Mouse (Mus musculus): ENCODE results near the gene Edem2. TPM values are rescaled to one million over a fixed set of nuclear protein-coding genes. Genes with fewer than 3 reads are reported as not detected.

The Edem2 gene
- 42.4 and 45.5 TPM in 2 replicates for polyA plus RNA-seq (2015; fragmentation: Nextera tagmentation; extraction: Ambion mirVana)

GRCm38 (mm10) chr2:155729158-155729645, at the start of gene Edem2:
Gene Edem2, minus strand, starts transcription at chr2:155729475.
- peaks cover 13% of the 10 kb centered on the region for H3K4me1 ChIP-seq (ENCODE audit: control insufficient read depth, insufficient read depth, low read depth, low read length)
- peak; percentile 98 for ATAC-seq
- WGBS = under 1% methylated on average over 31 of the region's 33 CpGs
- H3K4me2 ChIP-seq (ENCODE audit: low read length) = peak within 1 kb of the TSS; percentile 95
- H3K9me3 ChIP-seq (ENCODE audit: control insufficient read depth, low read length) = no peaks in the 10 kb centered on the region
- H3K36me3 ChIP-seq (ENCODE audit: control insufficient read depth, insufficient read depth, low read length) = peaks cover 7% of the 10 kb centered on the region; the same call in 1 of the 2 replicates
- H3K4me3 ChIP-seq (ENCODE audit: low read length) = peak within 1 kb of the TSS; percentile 98
- H3K27me3 ChIP-seq (replicated peaks; ENCODE audit: control insufficient read depth, insufficient read depth, low read length) = no peaks in the 10 kb centered on the region
- H3K9ac ChIP-seq (ENCODE audit: low read depth, low read length) = peak within 1 kb of the TSS; percentile 87
- H3K27ac ChIP-seq (ENCODE audit: low read depth, low read length) = peak within 1 kb of the TSS; percentile 72

- Histone ChIP-seq H3K27me3 (replicated peaks; ENCODE audit: control insufficient read depth, insufficient read depth, low read length) (no peaks in the 10 kb centered on the region), H3K4me2 (ENCODE audit: low read length) (no peak overlapping the region; the same call in 1 of the 2 replicates), H3K9me3 (ENCODE audit: control insufficient read depth, low read length) (no peaks in the 10 kb centered on the region), H3K36me3 (ENCODE audit: control insufficient read depth, insufficient read depth, low read length) (no peaks in the 10 kb centered on the region), H3K9ac (ENCODE audit: low read depth, low read length) (no peak overlapping the region), H3K4me1 (ENCODE audit: control insufficient read depth, insufficient read depth, low read depth, low read length) (peaks cover 26% of the 10 kb centered on the region), H3K4me3 (ENCODE audit: low read length) (no peak overlapping the region), H3K27ac (ENCODE audit: low read depth, low read length) (no peak overlapping the region)
- 34% methylated on average over 7 of the region's 7 CpGs for WGBS
- ATAC-seq = no peak
Observed at GRCm38 (mm10) chr2:155779066-155779465, 49.8 kb upstream of the Edem2 start.

GRCm38 (mm10) chr2:155778004-155778403, 48.7 kb upstream of the Edem2 start:
- Histone ChIP-seq H3K36me3 (ENCODE audit: control insufficient read depth, insufficient read depth, low read length) (no peaks in the 10 kb centered on the region), H3K4me2 (ENCODE audit: low read length) (peak overlapping the region; percentile 75), H3K9me3 (ENCODE audit: control insufficient read depth, low read length) (no peaks in the 10 kb centered on the region), H3K9ac (ENCODE audit: low read depth, low read length) (no peak overlapping the region), H3K4me1 (ENCODE audit: control insufficient read depth, insufficient read depth, low read depth, low read length) (peaks cover 26% of the 10 kb centered on the region), H3K27me3 (replicated peaks; ENCODE audit: control insufficient read depth, insufficient read depth, low read length) (peaks cover under 1% of the 10 kb centered on the region; the same call in 1 of the 2 replicates), H3K27ac (ENCODE audit: low read depth, low read length) (no peak overlapping the region), H3K4me3 (ENCODE audit: low read length) (no peak overlapping the region)
- 43% methylated on average over 6 of the region's 6 CpGs for WGBS
- ATAC-seq = no peak

GRCm38 (mm10) chr2:155777688-155777985, 48.4 kb upstream of the Edem2 start:
- Histone ChIP-seq H3K4me1 (ENCODE audit: control insufficient read depth, insufficient read depth, low read depth, low read length) (peaks cover 26% of the 10 kb centered on the region), H3K4me3 (ENCODE audit: low read length) (no peak overlapping the region), H3K9ac (ENCODE audit: low read depth, low read length) (no peak overlapping the region), H3K27ac (ENCODE audit: low read depth, low read length) (no peak overlapping the region), H3K27me3 (replicated peaks; ENCODE audit: control insufficient read depth, insufficient read depth, low read length) (peaks cover 3% of the 10 kb centered on the region; the same call in 1 of the 2 replicates), H3K36me3 (ENCODE audit: control insufficient read depth, insufficient read depth, low read length) (no peaks in the 10 kb centered on the region), H3K9me3 (ENCODE audit: control insufficient read depth, low read length) (no peaks in the 10 kb centered on the region), H3K4me2 (ENCODE audit: low read length) (peak overlapping the region; percentile 75)
- 46% methylated on average over 4 of the region's 4 CpGs for WGBS
- ATAC-seq = no peak

GRCm38 (mm10) chr2:155776824-155777687, 47.8 kb upstream of the Edem2 start:
- H3K4me3 ChIP-seq (ENCODE audit: low read length) = peak overlapping the region; percentile 83
- H3K27ac ChIP-seq (ENCODE audit: low read depth, low read length) = no peak overlapping the region
- peaks cover 26% of the 10 kb centered on the region for H3K4me1 ChIP-seq (ENCODE audit: control insufficient read depth, insufficient read depth, low read depth, low read length)
- H3K4me2 ChIP-seq (ENCODE audit: low read length) = peak overlapping the region; percentile 75
- no peaks in the 10 kb centered on the region for H3K36me3 ChIP-seq (ENCODE audit: control insufficient read depth, insufficient read depth, low read length)
- H3K9ac ChIP-seq (ENCODE audit: low read depth, low read length) = no peak overlapping the region; the same call in 1 of the 2 replicates
- no peak for ATAC-seq
- WGBS = 63% methylated on average over 10 of the region's 10 CpGs
- H3K9me3 ChIP-seq (ENCODE audit: control insufficient read depth, low read length) = no peaks in the 10 kb centered on the region
- peaks cover 3% of the 10 kb centered on the region; the same call in 1 of the 2 replicates for H3K27me3 ChIP-seq (replicated peaks; ENCODE audit: control insufficient read depth, insufficient read depth, low read length)

- Histone ChIP-seq H3K9ac (ENCODE audit: low read depth, low read length) (peak overlapping the region; percentile 95), H3K9me3 (ENCODE audit: control insufficient read depth, low read length) (no peaks in the 10 kb centered on the region), H3K36me3 (ENCODE audit: control insufficient read depth, insufficient read depth, low read length) (no peaks in the 10 kb centered on the region), H3K4me3 (ENCODE audit: low read length) (peak overlapping the region; percentile 83), H3K27ac (ENCODE audit: low read depth, low read length) (peak overlapping the region; percentile 94), H3K4me2 (ENCODE audit: low read length) (peak overlapping the region; percentile 75), H3K4me1 (ENCODE audit: control insufficient read depth, insufficient read depth, low read depth, low read length) (peaks cover 26% of the 10 kb centered on the region), H3K27me3 (replicated peaks; ENCODE audit: control insufficient read depth, insufficient read depth, low read length) (peaks cover 3% of the 10 kb centered on the region; the same call in 1 of the 2 replicates)
- WGBS = under 1% methylated on average over 43 of the region's 44 CpGs
- ATAC-seq = peak; percentile 79
Observed at GRCm38 (mm10) chr2:155775685-155776263, 46.5 kb upstream of the Edem2 start.

- Histone ChIP-seq H3K4me1 (ENCODE audit: control insufficient read depth, insufficient read depth, low read depth, low read length) (peaks cover 26% of the 10 kb centered on the region), H3K36me3 (ENCODE audit: control insufficient read depth, insufficient read depth, low read length) (no peaks in the 10 kb centered on the region), H3K9ac (ENCODE audit: low read depth, low read length) (peak within 1 kb of the TSS; percentile 95), H3K4me2 (ENCODE audit: low read length) (peak within 1 kb of the TSS; percentile 75), H3K27ac (ENCODE audit: low read depth, low read length) (peak within 1 kb of the TSS; percentile 94), H3K9me3 (ENCODE audit: control insufficient read depth, low read length) (no peaks in the 10 kb centered on the region), H3K4me3 (ENCODE audit: low read length) (peak within 1 kb of the TSS; percentile 83), H3K27me3 (replicated peaks; ENCODE audit: control insufficient read depth, insufficient read depth, low read length) (peaks cover 3% of the 10 kb centered on the region; the same call in 1 of the 2 replicates)
- peak; percentile 43; the same call in 1 of the 2 replicates for ATAC-seq
- 3% methylated on average over 29 of the region's 100 CpGs for WGBS
Observed at GRCm38 (mm10) chr2:155774927-155775684, 45.8 kb upstream of the Edem2 start, which contains the start of gene Mmp24. Gene Mmp24, plus strand, starts transcription at chr2:155775342.

- no peak overlapping the region for H3K27ac ChIP-seq (ENCODE audit: low read depth, low read length)
- ATAC-seq = no peak
- H3K4me3 ChIP-seq (ENCODE audit: low read length) = peak overlapping the region; percentile 83
Observed at GRCm38 (mm10) chr2:155774261-155774926, 45.1 kb upstream of the Edem2 start.

More at GRCm38 (mm10) chr2:155774261-155774926, 45.1 kb upstream of the Edem2 start:
- H3K4me1 ChIP-seq (ENCODE audit: control insufficient read depth, insufficient read depth, low read depth, low read length) = peaks cover 26% of the 10 kb centered on the region
- 59% methylated on average over 11 of the region's 11 CpGs for WGBS
- peaks cover 3% of the 10 kb centered on the region; the same call in 1 of the 2 replicates for H3K27me3 ChIP-seq (replicated peaks; ENCODE audit: control insufficient read depth, insufficient read depth, low read length)
- no peak overlapping the region for H3K9ac ChIP-seq (ENCODE audit: low read depth, low read length)
- no peaks in the 10 kb centered on the region for H3K9me3 ChIP-seq (ENCODE audit: control insufficient read depth, low read length)
- peak overlapping the region; percentile 75 for H3K4me2 ChIP-seq (ENCODE audit: low read length)
- no peaks in the 10 kb centered on the region for H3K36me3 ChIP-seq (ENCODE audit: control insufficient read depth, insufficient read depth, low read length)
